ENCODE assay signal across 17 mouse cellular contexts in the genomic region with DNA sequence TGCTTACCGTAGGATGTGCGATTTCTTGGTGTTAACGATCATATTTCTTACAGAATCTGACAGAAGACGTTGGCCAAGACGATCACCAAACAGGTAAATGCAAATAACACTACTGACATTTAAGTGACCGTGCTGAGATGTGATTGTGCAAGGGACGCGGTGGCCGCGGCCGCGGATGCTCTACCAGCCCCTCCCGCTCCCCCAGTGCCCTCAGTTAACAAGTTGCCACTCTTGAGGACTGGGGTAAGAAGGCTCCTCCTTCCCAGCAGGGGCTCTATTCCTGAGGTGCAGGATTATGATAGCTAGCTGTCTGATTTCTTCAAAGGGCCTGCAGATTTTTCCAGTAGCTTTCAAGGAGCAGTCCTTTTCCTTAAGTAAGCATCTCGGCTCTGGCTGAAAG.
"Had no signal": no experiment of that assay in that cellular context is flagged by ENCODE, and none has a peak within 500 bp of the region (broad histone marks: within the 10 kb centered on the region; RNA-seq: fewer than 3 reads in every experiment).

No protein-coding gene starts in this region.

- H3K4me1 ChIP-seq: liver, embryonic 15.5 days; stomach, embryonic 15.5 days had no signal

- H3K9ac ChIP-seq: liver, embryonic 15.5 days; liver, postnatal 0 days; lung, embryonic 15.5 days; midbrain, embryonic 13.5 days; midbrain, embryonic 15.5 days; neural tube, embryonic 12.5 days; stomach, embryonic 15.5 days had no signal

- H3K36me3 ChIP-seq: liver, embryonic 15.5 days had no signal

- H3K4me2 ChIP-seq: liver, embryonic 15.5 days; lung, embryonic 15.5 days; midbrain, embryonic 11.5 days; midbrain, embryonic 13.5 days; midbrain, embryonic 15.5 days; neural tube, embryonic 12.5 days; stomach, embryonic 15.5 days had no signal

- H3K27me3 ChIP-seq: liver, embryonic 15.5 days; lung, embryonic 15.5 days; megakaryocyte, embryonic 14.5 days; midbrain, embryonic 13.5 days; midbrain, embryonic 15.5 days; neural tube, embryonic 12.5 days; stomach, embryonic 15.5 days had no signal

- DNase-seq: liver, postnatal 0 days; lung, adult 2 months; lung, postnatal 10 days; lung, postnatal 36 days; right cerebral cortex, postnatal 14 days; thymus, adult 18-20 months; thymus, postnatal 25 days; thymus, postnatal 4 days had no signal

- H3K4me3 ChIP-seq: liver, embryonic 15.5 days; lung, embryonic 15.5 days; megakaryocyte, embryonic 14.5 days; midbrain, embryonic 13.5 days; midbrain, embryonic 15.5 days; neural tube, embryonic 12.5 days; stomach, embryonic 15.5 days had no signal

- ATAC-seq: liver, postnatal 0 days; midbrain, embryonic 13.5 days; midbrain, embryonic 15.5 days had no signal

- H3K9me3 ChIP-seq: liver, embryonic 15.5 days; lung, embryonic 15.5 days; megakaryocyte, embryonic 14.5 days; midbrain, embryonic 13.5 days; midbrain, embryonic 15.5 days; neural tube, embryonic 12.5 days; stomach, embryonic 15.5 days had no signal

- H3K27ac ChIP-seq: liver, embryonic 15.5 days; lung, embryonic 15.5 days; macrophage; midbrain, embryonic 13.5 days; midbrain, embryonic 15.5 days; neural tube, embryonic 12.5 days; stomach, embryonic 15.5 days had no signal
